ENCODE assay signal across 17 mouse cellular contexts in genomic region chr15:38569011-38569640, GRCm38 (mm10).
A peak's percentile ranks its signal among the peaks of the same experiment; 100 is the strongest.
DNase-seq lines count a peak whose midpoint lies in the region; ATAC-seq and TF ChIP-seq lines count a peak whose summit lies in the region.
"Had no signal": no experiment of that assay in that cellular context is flagged by ENCODE, and none has a peak within 500 bp of the region (broad histone marks: within the 10 kb centered on the region; RNA-seq: fewer than 3 reads in every experiment).

No protein-coding gene starts in this region.

- H3K4me2 ChIP-seq in lung, embryonic 14.5 days = no peak overlapping the region
- H3K4me2 ChIP-seq: embryonic facial prominence, embryonic 12.5 days; heart, embryonic 13.5 days; limb, embryonic 15.5 days; midbrain, embryonic 15.5 days had no signal

- no peaks in the 10 kb centered on the region for H3K36me3 ChIP-seq in lung, embryonic 14.5 days (ENCODE audit: insufficient read depth)
- H3K36me3 ChIP-seq in small intestine, adult 2 months (ENCODE audit: control insufficient read depth, insufficient read depth, low read length) = peaks cover 5% of the 10 kb centered on the region; the same call in 1 of the 2 replicates
- H3K36me3 ChIP-seq: embryonic facial prominence, embryonic 12.5 days; G1E; heart, embryonic 13.5 days; limb, embryonic 15.5 days; midbrain, embryonic 15.5 days had no signal

- WGBS in lung, embryonic 14.5 days = 73% methylated on average over 10 of the region's 10 CpGs
- 64% methylated on average over 10 of the region's 10 CpGs for WGBS in small intestine, adult 2 months

- H3K9me3 ChIP-seq in lung, embryonic 14.5 days (ENCODE audit: low read depth, low read length) = no peaks in the 10 kb centered on the region
- H3K9me3 ChIP-seq: embryonic facial prominence, embryonic 12.5 days; heart, embryonic 13.5 days; limb, embryonic 15.5 days; midbrain, embryonic 15.5 days had no signal

- no peak overlapping the region for H3K4me3 ChIP-seq in lung, embryonic 14.5 days (ENCODE audit: low read depth, low read length)
- H3K4me3 ChIP-seq in small intestine, adult 2 months (ENCODE audit: low read depth, low read length) = peak overlapping the region; percentile 1; the same call in 1 of the 2 replicates
- H3K4me3 ChIP-seq: embryonic facial prominence, embryonic 12.5 days; heart, embryonic 13.5 days; limb, embryonic 15.5 days; midbrain, embryonic 15.5 days had no signal

- no peak for TF ChIP-seq POLR2A in small intestine, adult 2 months (IDR thresholded peaks at IDR 0.05; ENCODE audit: low read depth, low read length)

- no peak overlapping the region for H3K9ac ChIP-seq in lung, embryonic 14.5 days
- H3K9ac ChIP-seq: embryonic facial prominence, embryonic 12.5 days; heart, embryonic 13.5 days; limb, embryonic 15.5 days; midbrain, embryonic 15.5 days had no signal

- no peak for ATAC-seq in lung, embryonic 14.5 days (ENCODE audit: insufficient read depth)
- ATAC-seq: hindbrain, postnatal 0 days; midbrain, embryonic 15.5 days had no signal

- H3K27ac ChIP-seq in lung, embryonic 14.5 days (ENCODE audit: low read depth) = no peak overlapping the region
- H3K27ac ChIP-seq in small intestine, adult 2 months (ENCODE audit: insufficient read depth, low read depth, low read length) = peak overlapping the region; percentile 100
- H3K27ac ChIP-seq: embryonic facial prominence, embryonic 12.5 days; heart, embryonic 13.5 days; hindbrain, postnatal 0 days; limb, embryonic 15.5 days; midbrain, embryonic 15.5 days had no signal

- peak; percentile 22 for DNase-seq in right cerebral cortex, postnatal 14 days
- no peak for DNase-seq in right cerebral cortex, postnatal 36 days (ENCODE audit: low spot score in 2 of 2)
- peak; percentile 63 for DNase-seq in kidney, adult 9 months
- peak; percentile 24 for DNase-seq in lung, embryonic 14.5 days
- DNase-seq in adrenal gland, adult 2 months = no peak
- no peak for DNase-seq in adrenal gland, postnatal 4 days (ENCODE audit: low spot score in 2 of 2)
- DNase-seq: adrenal gland, postnatal 36 days; heart, postnatal 4 days; layer of hippocampus, adult 9-11 months; thymus, adult 18-20 months had no signal

- H3K4me1 ChIP-seq in lung, embryonic 14.5 days (ENCODE audit: insufficient read depth) = no peaks in the 10 kb centered on the region
- peaks cover 28% of the 10 kb centered on the region; the same call in 1 of the 2 replicates for H3K4me1 ChIP-seq in small intestine, adult 2 months (ENCODE audit: control insufficient read depth, insufficient read depth, insufficient read length, low read length)
- H3K4me1 ChIP-seq: embryonic facial prominence, embryonic 12.5 days; midbrain, embryonic 15.5 days had no signal

- no peak for TF ChIP-seq CTCF in lung, embryonic 14.5 days (IDR thresholded peaks at IDR 0.05; ENCODE audit: low read depth)
- TF ChIP-seq CTCF in small intestine, adult 2 months (IDR thresholded peaks at IDR 0.05; ENCODE audit: extremely low read depth, insufficient read length, insufficient replicate concordance, low read depth, low read length) = no peak

- no peaks in the 10 kb centered on the region for H3K27me3 ChIP-seq in lung, embryonic 14.5 days (ENCODE audit: insufficient read depth, low read length)
- H3K27me3 ChIP-seq in small intestine, adult 2 months (ENCODE audit: control insufficient read depth, insufficient read depth, low read length) = no peaks in the 10 kb centered on the region
- H3K27me3 ChIP-seq: embryonic facial prominence, embryonic 12.5 days; limb, embryonic 15.5 days; midbrain, embryonic 15.5 days had no signal

Comparison
In these comparisons a context has a peak if more than half of its experiments do, and no peak if none do; other contexts are left out.
1. DNase-seq: peak in right cerebral cortex, postnatal 14 days (single experiment), kidney, adult 9 months (single experiment) and lung, embryonic 14.5 days (single experiment); none in right cerebral cortex, postnatal 36 days (0 of 2), adrenal gland, adult 2 months (single experiment) and adrenal gland, postnatal 4 days (0 of 2).